Mouse (Mus musculus): Measurements from ENCODE around the gene Ndufa8. TPM values are rescaled to one million over a fixed set of nuclear protein-coding genes. Genes with fewer than 3 reads are reported as not detected.
A peak's percentile ranks its signal among the peaks of the same experiment; 100 is the strongest.

The Ndufa8 gene
- polyA plus RNA-seq, 1 experiment = not detected

DNA sequence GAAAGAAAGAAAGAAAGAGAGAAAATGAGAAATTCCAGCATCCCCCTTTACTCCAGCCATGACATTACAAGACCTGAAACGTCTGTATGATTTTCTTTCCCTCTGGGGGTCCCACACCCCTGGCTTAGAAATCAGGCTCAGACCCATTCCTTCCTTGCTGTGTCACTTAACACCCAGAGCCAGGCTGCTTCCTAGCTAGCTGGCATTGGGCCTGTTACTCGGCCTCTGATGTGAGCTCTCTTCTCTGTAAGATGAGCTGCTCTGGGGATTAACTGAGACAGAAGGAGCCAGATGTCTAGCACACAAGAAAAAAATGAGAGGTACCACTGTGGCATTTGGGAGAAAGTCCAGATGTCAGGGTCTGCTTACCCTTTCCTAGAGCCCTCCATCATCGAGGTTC is 7.0 kb upstream of the Ndufa8 start:
- no peak overlapping the region for H3K4me3 ChIP-seq (ENCODE audit: insufficient read depth, low read depth, low read length)
- no peak overlapping the region for H3K27ac ChIP-seq (ENCODE audit: insufficient read depth, low read depth, low read length)
- WGBS = 75% methylated on average over 3 of the region's 3 CpGs
- H3K4me1 ChIP-seq (ENCODE audit: control insufficient read depth, insufficient read depth, low read length) = no peaks in the 10 kb centered on the region
- no peak for TF ChIP-seq POLR2A (IDR thresholded peaks at IDR 0.05; ENCODE audit: insufficient read depth, low read depth, low read length)
- no peak for TF ChIP-seq CTCF (IDR thresholded peaks at IDR 0.05; ENCODE audit: insufficient read depth, low read depth, low read length)

- no peak for TF ChIP-seq POLR2A (IDR thresholded peaks at IDR 0.05; ENCODE audit: insufficient read depth, low read depth, low read length)
- TF ChIP-seq CTCF (IDR thresholded peaks at IDR 0.05; ENCODE audit: insufficient read depth, low read depth, low read length) = no peak
- 59% methylated on average over 3 of the region's 3 CpGs for WGBS
- H3K4me3 ChIP-seq (ENCODE audit: insufficient read depth, low read depth, low read length) = no peak overlapping the region
- H3K4me1 ChIP-seq (ENCODE audit: control insufficient read depth, insufficient read depth, low read length) = no peaks in the 10 kb centered on the region
- H3K27ac ChIP-seq (ENCODE audit: insufficient read depth, low read depth, low read length) = no peak overlapping the region
Observed at GRCm38 (mm10) chr2:36053249-36053648, 4.0 kb upstream of the Ndufa8 start.

DNA sequence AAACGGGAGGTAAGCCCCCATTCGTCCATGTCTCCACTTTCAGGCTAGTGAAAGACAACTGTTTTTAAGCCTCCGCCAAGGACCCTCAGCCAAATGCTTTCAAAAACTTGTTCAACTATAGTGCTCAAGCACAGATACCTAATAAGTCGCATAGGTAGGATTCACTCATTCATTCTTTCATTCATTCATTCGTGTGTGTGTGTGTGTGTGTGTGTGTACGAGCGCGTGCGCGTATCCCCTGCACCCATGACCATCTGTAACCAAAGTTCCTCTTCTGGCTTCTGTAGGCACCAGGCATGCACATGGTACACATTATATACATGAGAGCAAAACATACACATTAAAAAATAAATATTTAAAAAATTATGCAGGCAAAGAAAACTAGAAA is 355 bp upstream of the Ndufa8 start:
- Histone ChIP-seq H3K4me1 (ENCODE audit: control insufficient read depth, insufficient read depth, low read length) (peaks cover 9% of the 10 kb centered on the region), H3K4me3 (ENCODE audit: insufficient read depth, low read depth, low read length) (peak overlapping the region; percentile 90), H3K27ac (ENCODE audit: insufficient read depth, low read depth, low read length) (no peak overlapping the region)
- 29% methylated on average over 10 of the region's 10 CpGs for WGBS
- TF ChIP-seq CTCF (IDR thresholded peaks at IDR 0.05; ENCODE audit: insufficient read depth, low read depth, low read length) (no peak), POLR2A (IDR thresholded peaks at IDR 0.05; ENCODE audit: insufficient read depth, low read depth, low read length) (no peak)

DNA sequence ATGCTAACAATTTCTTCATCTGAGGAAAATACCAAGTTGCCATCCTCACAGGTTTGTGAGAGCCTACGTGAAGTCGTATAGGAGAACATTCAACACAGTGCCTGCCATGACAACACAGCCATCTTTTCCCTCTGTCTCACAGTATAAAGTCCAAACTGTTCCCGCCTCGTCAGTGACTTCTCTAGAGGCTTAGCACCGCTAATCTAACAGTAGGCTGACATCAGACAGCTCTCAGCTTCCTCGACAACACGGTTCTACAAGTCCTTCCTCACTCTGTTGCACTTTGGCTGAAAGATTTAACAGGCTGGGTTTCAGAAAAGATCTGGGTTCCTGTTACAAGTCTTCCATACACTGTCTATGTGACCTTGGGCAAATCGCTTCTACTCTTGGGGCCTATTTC is 1.0 kb downstream of the Ndufa8 start:
- no peak for TF ChIP-seq CTCF (IDR thresholded peaks at IDR 0.05; ENCODE audit: insufficient read depth, low read depth, low read length)
- no peak for TF ChIP-seq POLR2A (IDR thresholded peaks at IDR 0.05; ENCODE audit: insufficient read depth, low read depth, low read length)
- H3K4me1 ChIP-seq (ENCODE audit: control insufficient read depth, insufficient read depth, low read length) = peaks cover 9% of the 10 kb centered on the region
- 49% methylated on average over 8 of the region's 8 CpGs for WGBS
- peak overlapping the region; percentile 28 for H3K4me3 ChIP-seq (ENCODE audit: insufficient read depth, low read depth, low read length)
- no peak overlapping the region for H3K27ac ChIP-seq (ENCODE audit: insufficient read depth, low read depth, low read length)

DNA sequence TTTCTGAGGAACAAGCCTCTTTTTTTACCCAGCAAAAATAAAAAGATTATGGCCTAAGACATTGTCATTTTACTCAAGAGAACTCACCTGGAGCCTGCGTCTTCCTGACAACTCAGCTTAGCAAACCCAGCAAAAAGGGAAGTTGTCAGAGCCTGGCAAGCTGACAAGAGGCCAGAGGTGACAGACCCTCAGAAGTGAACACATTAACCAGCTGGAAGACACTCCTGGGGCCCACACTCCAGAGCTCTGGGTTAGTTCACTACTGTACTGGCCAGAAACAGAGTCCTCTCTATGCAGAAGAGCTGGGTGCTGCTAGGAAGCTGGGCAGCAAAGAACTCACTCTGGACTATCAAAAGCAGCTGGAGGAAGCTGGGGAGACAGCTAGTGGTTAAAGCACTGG is 8.3 kb downstream of the Ndufa8 start:
- no peak overlapping the region for H3K4me3 ChIP-seq (ENCODE audit: insufficient read depth, low read depth, low read length)
- H3K4me1 ChIP-seq (ENCODE audit: control insufficient read depth, insufficient read depth, low read length) = peaks cover 4% of the 10 kb centered on the region; the same call in 1 of the 2 replicates
- no peak overlapping the region for H3K27ac ChIP-seq (ENCODE audit: insufficient read depth, low read depth, low read length)
- TF ChIP-seq POLR2A (IDR thresholded peaks at IDR 0.05; ENCODE audit: insufficient read depth, low read depth, low read length) = no peak
- TF ChIP-seq CTCF (IDR thresholded peaks at IDR 0.05; ENCODE audit: insufficient read depth, low read depth, low read length) = no peak
- WGBS = 84% methylated on average over 1 of the region's 1 CpGs

- TF ChIP-seq POLR2A (IDR thresholded peaks at IDR 0.05; ENCODE audit: insufficient read depth, low read depth, low read length) (no peak), CTCF (IDR thresholded peaks at IDR 0.05; ENCODE audit: insufficient read depth, low read depth, low read length) (no peak)
- Histone ChIP-seq H3K4me3 (ENCODE audit: insufficient read depth, low read depth, low read length) (no peak overlapping the region), H3K4me1 (ENCODE audit: control insufficient read depth, insufficient read depth, low read length) (peaks cover 4% of the 10 kb centered on the region; the same call in 1 of the 2 replicates), H3K27ac (ENCODE audit: insufficient read depth, low read depth, low read length) (no peak overlapping the region)
- 84% methylated on average over 7 of the region's 7 CpGs for WGBS
Observed at GRCm38 (mm10) chr2:36039297-36039985, 9.8 kb downstream of the Ndufa8 start.

GRCm38 (mm10) chr2:36035413-36036081 is 13.7 kb downstream of the Ndufa8 start:
- no peak overlapping the region for H3K4me3 ChIP-seq (ENCODE audit: insufficient read depth, low read depth, low read length)
- no peak for TF ChIP-seq CTCF (IDR thresholded peaks at IDR 0.05; ENCODE audit: insufficient read depth, low read depth, low read length)
- TF ChIP-seq POLR2A (IDR thresholded peaks at IDR 0.05; ENCODE audit: insufficient read depth, low read depth, low read length) = no peak
- no peak overlapping the region for H3K27ac ChIP-seq (ENCODE audit: insufficient read depth, low read depth, low read length)
- 75% methylated on average over 11 of the region's 11 CpGs for WGBS
- peaks cover 2% of the 10 kb centered on the region; the same call in 1 of the 2 replicates for H3K4me1 ChIP-seq (ENCODE audit: control insufficient read depth, insufficient read depth, low read length)

DNA sequence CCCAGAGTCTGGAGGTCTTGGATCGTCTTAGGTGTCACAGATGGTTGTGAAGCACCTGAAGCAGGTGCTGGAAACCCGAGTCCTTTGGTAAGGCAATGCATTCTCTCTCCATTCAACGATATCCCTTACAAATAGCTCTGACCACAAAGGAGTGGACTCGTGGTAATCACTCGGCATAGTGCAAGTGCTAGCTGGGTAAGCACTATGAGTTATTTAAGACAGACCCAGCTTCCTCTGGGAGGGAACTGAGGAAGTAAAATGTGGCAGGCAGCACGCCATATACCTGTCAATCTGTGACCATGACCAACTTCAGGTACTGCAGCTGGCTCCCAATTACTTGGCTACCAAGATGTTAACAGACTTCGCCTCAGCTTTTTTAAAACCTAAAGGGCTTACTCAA is 14.3 kb downstream of the Ndufa8 start:
- WGBS = 88% methylated on average over 7 of the region's 7 CpGs
- TF ChIP-seq POLR2A (IDR thresholded peaks at IDR 0.05; ENCODE audit: insufficient read depth, low read depth, low read length) = no peak
- Histone ChIP-seq H3K27ac (ENCODE audit: insufficient read depth, low read depth, low read length) (no peak overlapping the region), H3K4me1 (ENCODE audit: control insufficient read depth, insufficient read depth, low read length) (peaks cover 2% of the 10 kb centered on the region; the same call in 1 of the 2 replicates), H3K4me3 (ENCODE audit: insufficient read depth, low read depth, low read length) (no peak overlapping the region)

- no peak for TF ChIP-seq CTCF (IDR thresholded peaks at IDR 0.05; ENCODE audit: insufficient read depth, low read depth, low read length)
- no peak for TF ChIP-seq POLR2A (IDR thresholded peaks at IDR 0.05; ENCODE audit: insufficient read depth, low read depth, low read length)
- Histone ChIP-seq H3K4me1 (ENCODE audit: control insufficient read depth, insufficient read depth, low read length) (peaks cover 2% of the 10 kb centered on the region; the same call in 1 of the 2 replicates), H3K4me3 (ENCODE audit: insufficient read depth, low read depth, low read length) (no peak overlapping the region), H3K27ac (ENCODE audit: insufficient read depth, low read depth, low read length) (no peak overlapping the region)
- 81% methylated on average over 7 of the region's 7 CpGs for WGBS
Observed at GRCm38 (mm10) chr2:36033966-36034365, 15.2 kb downstream of the Ndufa8 start.

Data from olfactory bulb, adult 2 months (tissue).